Mouse (Mus musculus) c-Kit-positive CD71-positive TER-119-positive erythroid progenitor cells, embryonic 14.5 days (primary cell): ENCODE results near the gene H2-Aa.

Experiments used
- DNase-seq: peaks from one replicate; pipeline ENCODE4 v3.0.0-alpha.2; 2013; ENCODE audit warnings: low spot score

The H2-Aa gene

GRCm38 (mm10) chr17:34300071-34300470 lies 12.4 kb upstream of the H2-Aa start:
- DNase-seq: no peak

GRCm38 (mm10) chr17:34299356-34299755 lies 11.7 kb upstream of the H2-Aa start:
- no peak for DNase-seq

- peak; percentile 39 for DNase-seq
Measured at GRCm38 (mm10) chr17:34295891-34296794, 8.5 kb upstream of the H2-Aa start.

GRCm38 (mm10) chr17:34295307-34295706 lies 7.7 kb upstream of the H2-Aa start:
- DNase-seq: no peak

- DNase-seq: no peak
Measured at GRCm38 (mm10) chr17:34294249-34294648, 6.6 kb upstream of the H2-Aa start.

- no peak for DNase-seq
Measured at GRCm38 (mm10) chr17:34293533-34293932, 5.9 kb upstream of the H2-Aa start.

- DNase-seq: no peak
Measured at GRCm38 (mm10) chr17:34292570-34292969, 4.9 kb upstream of the H2-Aa start.

GRCm38 (mm10) chr17:34291609-34292008 lies 4.0 kb upstream of the H2-Aa start:
- DNase-seq: peak; percentile 53

- no peak for DNase-seq
Measured at GRCm38 (mm10) chr17:34288131-34288530, 508 bp upstream of the H2-Aa start.

GRCm38 (mm10) chr17:34286999-34287398 lies 624 bp downstream of the H2-Aa start:
- DNase-seq: no peak

- no peak for DNase-seq
Measured at GRCm38 (mm10) chr17:34286501-34286900, 1.1 kb downstream of the H2-Aa start.

- DNase-seq: no peak
Measured at GRCm38 (mm10) chr17:34285848-34286247, 1.8 kb downstream of the H2-Aa start.

GRCm38 (mm10) chr17:34285371-34285770 lies 2.3 kb downstream of the H2-Aa start:
- no peak for DNase-seq

GRCm38 (mm10) chr17:34281836-34282235 lies 5.8 kb downstream of the H2-Aa start:
- no peak for DNase-seq

GRCm38 (mm10) chr17:34280499-34281038 lies 7.1 kb downstream of the H2-Aa start:
- no peak for DNase-seq

- DNase-seq: no peak
Measured at GRCm38 (mm10) chr17:34272102-34272501, 15.5 kb downstream of the H2-Aa start.

- no peak for DNase-seq
Measured at GRCm38 (mm10) chr17:34270940-34271339, 16.7 kb downstream of the H2-Aa start.

GRCm38 (mm10) chr17:34270230-34270629 lies 17.4 kb downstream of the H2-Aa start:
- DNase-seq: no peak

GRCm38 (mm10) chr17:34269817-34270216 lies 17.8 kb downstream of the H2-Aa start:
- no peak for DNase-seq

GRCm38 (mm10) chr17:34268748-34269147 lies 18.9 kb downstream of the H2-Aa start:
- DNase-seq: no peak

GRCm38 (mm10) chr17:34268262-34268661 lies 19.4 kb downstream of the H2-Aa start:
- no peak for DNase-seq

GRCm38 (mm10) chr17:34264452-34265351 lies 22.9 kb downstream of the H2-Aa start:
- DNase-seq: no peak
